Mouse (Mus musculus): ENCODE data around the gene Blcap.
"Not testable (repeated sequence)": the region's sequence is repeated elsewhere in the genome, so short reads cannot be mapped to it uniquely, and the experiment has no call there.

Blcap gene

GRCm38 (mm10) chr2:157571224-157571832, at the start of gene Blcap:
Gene Blcap (minus strand): TSS chr2:157571274.
- DNase-seq (ENCODE audit: low read depth, low spot score): peak; percentile 61

DNA sequence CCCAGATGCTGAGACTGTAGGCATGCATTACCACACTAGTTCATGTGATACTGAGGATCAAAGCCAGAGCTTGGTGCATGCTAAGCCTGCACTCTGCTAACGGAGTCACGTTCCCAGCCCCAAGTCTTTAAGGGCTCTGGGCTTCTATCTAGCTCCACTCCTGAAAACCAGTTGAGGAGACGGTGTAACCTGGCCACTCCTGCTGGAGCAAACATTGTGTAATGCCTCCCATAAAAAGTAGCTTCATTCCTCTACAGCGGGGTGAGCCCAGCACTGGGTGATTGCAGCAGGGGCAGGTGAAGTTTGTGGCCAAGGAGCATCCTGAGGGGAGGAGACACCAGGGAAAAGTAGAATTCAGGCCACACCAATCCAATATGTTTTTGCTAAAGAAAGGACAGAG, 47.3 kb upstream of the Blcap start:
- no peak for DNase-seq (ENCODE audit: low read depth, low spot score)

DNA sequence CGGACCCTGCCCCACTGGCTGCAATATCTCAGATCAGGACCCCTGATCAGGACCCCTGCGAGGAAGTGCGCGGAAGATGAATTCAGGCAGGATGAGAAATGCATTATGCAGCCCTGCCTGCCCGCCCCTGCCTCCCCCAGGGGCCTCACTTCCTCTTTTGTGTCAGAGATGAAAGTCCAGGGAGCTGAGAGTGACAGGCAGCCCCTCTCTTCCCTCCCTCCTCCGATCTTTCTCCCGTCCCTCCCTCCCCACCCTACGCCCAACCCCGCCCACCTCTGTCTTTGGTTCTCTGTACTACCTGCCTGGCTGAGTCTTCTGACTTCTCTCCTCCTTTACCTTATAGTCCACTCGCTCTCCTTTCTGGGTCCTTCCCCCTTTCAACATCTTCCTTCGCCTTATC, 42.9 kb upstream of the Blcap start:
- DNase-seq (ENCODE audit: low read depth, low spot score): no peak

DNA sequence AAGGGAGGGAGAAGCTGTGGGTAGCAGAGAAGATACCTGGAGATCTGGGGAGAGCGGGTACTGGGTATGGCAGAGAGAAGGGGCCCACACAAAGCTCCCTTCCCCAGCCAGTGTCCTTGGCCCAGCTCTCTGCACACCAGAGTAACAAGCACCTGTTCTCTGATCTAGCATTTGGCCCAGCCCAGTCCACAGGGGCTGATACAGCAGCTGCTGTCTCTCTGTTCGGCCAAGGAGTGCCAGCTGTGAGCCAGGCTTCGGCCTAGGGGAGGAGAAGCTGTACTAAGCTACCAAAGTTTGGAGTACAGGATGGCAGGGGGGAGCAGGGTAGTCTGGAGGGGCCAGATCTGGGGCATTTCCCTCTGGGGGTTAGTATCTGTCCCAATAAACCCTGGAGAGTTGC, 40.7 kb upstream of the Blcap start:
- no peak for DNase-seq (ENCODE audit: low read depth, low spot score)

DNA sequence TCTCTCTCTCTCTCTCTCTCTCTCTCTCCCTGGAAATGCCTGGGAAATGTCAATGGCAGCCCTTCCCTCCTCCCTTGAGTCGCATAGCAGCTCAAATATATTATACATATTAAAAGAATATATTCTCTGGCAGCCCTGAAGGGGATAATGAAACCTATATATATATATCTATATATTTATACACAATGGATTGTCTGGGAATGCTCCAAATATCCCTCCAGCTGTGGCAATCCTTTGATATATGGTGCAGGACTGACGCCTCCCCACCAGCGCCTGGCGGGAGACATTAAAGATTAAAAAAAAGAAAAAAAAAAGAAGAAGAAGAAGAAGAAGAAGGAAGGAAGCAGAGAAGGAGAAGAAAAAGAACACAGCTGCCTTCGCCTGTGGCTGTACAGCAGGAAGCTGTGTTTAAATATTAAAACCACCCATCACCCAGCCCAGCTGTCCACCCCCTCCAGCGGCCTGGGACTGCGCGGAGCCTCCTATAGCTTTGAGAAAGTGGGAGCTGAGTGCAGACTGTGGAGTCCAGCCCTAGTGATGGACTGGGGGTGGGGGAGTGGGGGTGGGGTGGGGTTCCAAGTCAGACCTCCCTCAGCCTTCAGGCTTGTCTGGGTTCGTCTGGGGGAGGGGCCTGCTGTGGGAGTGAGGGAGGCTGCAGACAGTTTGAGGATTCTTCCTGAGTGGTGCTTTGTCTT, 36.6 kb upstream of the Blcap start:
- DNase-seq (ENCODE audit: low read depth, low spot score): peak; percentile 14

DNA sequence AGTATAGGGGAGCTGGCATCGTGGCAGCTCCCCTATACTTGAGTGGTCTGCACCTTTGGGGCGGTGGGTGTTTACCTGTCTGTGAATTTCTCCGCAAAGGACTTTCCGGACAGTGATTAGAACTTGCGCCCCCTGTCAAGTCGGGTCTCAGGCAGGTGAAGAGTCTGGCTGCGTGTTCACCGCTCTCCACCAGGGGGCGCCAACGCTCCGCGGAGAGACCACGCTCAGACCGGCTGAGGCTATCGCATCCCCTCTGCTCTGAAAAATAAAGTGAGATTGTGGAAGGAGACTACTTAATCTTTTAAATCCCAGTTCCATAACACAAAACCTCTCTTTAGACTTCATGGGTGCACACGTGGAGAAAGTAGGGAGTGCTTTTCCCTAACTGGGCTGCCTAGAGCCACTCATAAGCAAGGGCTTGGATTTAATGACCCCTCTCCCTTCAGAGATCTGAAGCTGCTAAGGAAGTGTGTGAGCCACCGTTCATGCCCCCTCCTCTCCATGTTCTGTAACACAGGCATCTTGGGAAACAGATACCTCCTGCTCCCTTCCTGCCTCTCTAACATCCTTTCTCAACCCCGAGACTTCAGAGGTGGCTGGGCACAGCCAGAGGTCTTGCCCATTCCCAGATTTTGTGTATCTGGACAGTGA, 34.1 kb upstream of the Blcap start:
- DNase-seq (ENCODE audit: low read depth, low spot score): peak; percentile 64

DNA sequence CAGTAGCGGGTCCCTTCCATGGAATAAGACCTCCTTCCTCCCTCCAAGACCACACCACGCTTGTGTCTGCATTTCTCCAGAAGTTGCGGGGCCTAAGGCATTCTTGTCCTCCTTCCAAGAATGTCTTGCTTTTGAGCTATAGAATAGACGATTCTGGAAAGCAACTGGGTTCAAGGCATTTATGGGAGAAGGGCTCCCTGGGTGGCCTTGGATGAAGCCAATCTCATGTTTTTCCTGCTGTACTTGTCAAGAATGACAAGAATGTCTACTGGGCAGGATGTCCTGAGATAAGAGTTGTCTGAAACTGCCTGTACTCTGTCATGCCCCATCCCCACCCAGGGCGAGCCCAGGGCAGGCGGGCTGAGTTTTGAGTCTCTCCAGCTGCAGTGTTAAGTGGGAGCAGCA, 30.4 kb upstream of the Blcap start:
- no peak for DNase-seq (ENCODE audit: low read depth, low spot score)

- no peak for DNase-seq (ENCODE audit: low read depth, low spot score)
Observed at GRCm38 (mm10) chr2:157596876-157597566, 25.9 kb upstream of the Blcap start.

- DNase-seq (ENCODE audit: low read depth, low spot score): not testable (repeated sequence)
Observed at GRCm38 (mm10) chr2:157585351-157585750, 14.3 kb upstream of the Blcap start.

DNA sequence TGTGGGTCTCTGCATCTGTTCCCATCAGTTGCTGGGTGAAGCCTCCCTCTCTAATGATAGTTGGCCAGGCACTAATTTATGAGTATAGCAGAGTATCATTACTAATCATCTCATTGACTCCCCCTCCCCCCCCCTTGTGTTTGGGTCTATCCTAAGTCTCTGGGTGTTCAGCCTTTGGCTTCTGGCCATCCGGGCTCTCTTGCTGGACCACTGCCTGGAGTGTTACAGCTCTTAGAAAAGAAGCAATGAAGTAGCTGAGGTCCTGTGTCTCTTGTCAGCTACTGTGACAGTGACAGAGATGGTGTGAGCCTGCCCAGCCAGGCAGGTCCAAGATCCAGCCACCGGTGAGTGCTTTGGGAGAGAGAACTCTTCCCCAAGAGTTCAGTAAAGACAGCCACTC, 1.7 kb upstream of the Blcap start:
- no peak for DNase-seq (ENCODE audit: low read depth, low spot score)

GRCm38 (mm10) chr2:157569796-157570485, 1.1 kb downstream of the Blcap start:
- no peak for DNase-seq (ENCODE audit: low read depth, low spot score)

GRCm38 (mm10) chr2:157568881-157569280, 2.2 kb downstream of the Blcap start:
- DNase-seq (ENCODE audit: low read depth, low spot score): no peak

- no peak for DNase-seq (ENCODE audit: low read depth, low spot score)
Observed at GRCm38 (mm10) chr2:157567235-157567961, 3.7 kb downstream of the Blcap start.

DNA sequence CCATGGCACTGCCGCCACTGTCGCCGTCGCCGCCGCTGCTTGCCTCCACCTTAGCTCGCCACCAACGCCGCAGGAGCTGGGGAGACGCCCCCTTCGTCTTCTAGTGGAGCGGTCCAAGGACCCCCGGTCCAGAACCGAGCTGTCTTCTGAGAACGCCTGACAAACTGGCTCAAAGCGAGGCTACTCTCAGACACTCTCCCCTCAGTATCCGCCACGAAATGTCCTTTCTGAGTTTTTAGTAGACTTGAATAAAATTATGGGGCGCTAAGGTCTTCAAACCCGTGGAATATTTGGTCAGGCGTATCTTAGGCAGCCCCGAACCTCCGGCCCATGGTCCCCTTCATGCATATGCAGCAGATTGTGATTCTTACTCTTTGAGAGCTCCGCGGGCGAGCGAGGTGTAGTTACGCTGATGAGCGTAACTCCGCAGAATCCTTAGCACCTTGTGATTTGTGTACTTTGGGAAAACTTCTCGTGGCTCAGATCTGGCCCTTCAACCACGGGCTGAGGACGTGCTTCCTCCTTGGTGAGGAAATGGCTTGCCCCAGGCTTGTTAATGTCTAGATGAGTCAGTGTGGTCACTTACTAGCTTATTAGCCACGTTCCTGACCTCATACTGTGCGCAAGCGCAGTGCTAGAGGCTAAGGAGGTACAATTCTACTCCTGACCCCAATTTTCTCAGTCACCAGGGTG, 4.7 kb downstream of the Blcap start:
- DNase-seq (ENCODE audit: low read depth, low spot score): peak; percentile 78

- no peak for DNase-seq (ENCODE audit: low read depth, low spot score)
Observed at GRCm38 (mm10) chr2:157565898-157566259, 5.2 kb downstream of the Blcap start.

DNA sequence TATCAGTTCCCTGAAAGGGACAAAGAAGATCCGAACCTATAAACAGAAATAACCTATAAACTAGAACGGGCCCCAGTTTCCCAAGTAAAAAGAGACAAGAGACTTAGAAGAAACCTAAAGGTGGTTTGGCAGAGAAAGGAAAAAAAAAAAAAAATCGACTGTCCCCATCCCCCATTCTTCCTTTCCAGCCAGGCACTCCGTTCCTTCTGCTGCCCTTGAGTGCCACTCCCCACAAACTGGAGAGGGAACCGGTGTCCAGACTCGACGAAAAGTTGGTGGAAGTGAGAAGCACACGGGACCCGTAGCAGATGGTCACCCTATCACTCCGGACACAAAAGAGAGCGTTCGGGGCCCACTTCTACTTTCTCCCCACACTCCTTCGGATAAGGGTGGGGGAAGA, 5.6 kb downstream of the Blcap start:
- DNase-seq (ENCODE audit: low read depth, low spot score): no peak

- DNase-seq (ENCODE audit: low read depth, low spot score): no peak
Observed at GRCm38 (mm10) chr2:157564723-157565122, 6.4 kb downstream of the Blcap start.

DNA sequence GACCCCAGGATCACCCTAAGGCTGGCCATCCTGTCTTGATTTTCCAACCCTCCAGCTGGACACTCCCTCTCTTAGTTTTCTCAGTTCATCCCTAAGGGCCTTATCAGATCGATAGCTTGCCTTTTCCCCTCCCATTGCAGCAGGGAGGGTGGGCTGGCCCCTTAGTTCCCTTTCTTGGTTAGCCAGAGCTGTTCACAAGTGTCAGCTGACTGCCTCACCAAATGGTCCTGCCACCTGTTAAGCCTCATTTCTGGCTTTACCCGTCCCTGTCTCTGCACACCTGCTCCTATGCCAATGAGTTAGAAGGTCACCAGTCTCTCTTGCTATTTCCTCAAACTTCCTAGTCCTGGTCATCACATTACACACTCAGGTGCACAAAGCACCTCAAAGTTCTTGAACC, 8.0 kb downstream of the Blcap start:
- DNase-seq (ENCODE audit: low read depth, low spot score): no peak

GRCm38 (mm10) chr2:157561165-157561836, 9.8 kb downstream of the Blcap start:
- peak; percentile 76 for DNase-seq (ENCODE audit: low read depth, low spot score)

GRCm38 (mm10) chr2:157560302-157560701, 10.8 kb downstream of the Blcap start:
- no peak for DNase-seq (ENCODE audit: low read depth, low spot score)
